Mouse (Mus musculus) heart, embryonic 16.5 days (tissue): ENCODE measurements around the gene Hdac4. TPM values are rescaled to one million over a fixed set of nuclear protein-coding genes. Genes with fewer than 3 reads are reported as not detected.

Experiments
- ATAC-seq: fragments of 200-750 bp; cut with Nextera tagmentation; replicated peaks from 2 replicates; pipeline ENCODE4 v1.8.0; 2017; ENCODE audit warnings: moderate number of reproducible peaks; ENCODE audit not compliant: insufficient read depth, low FRiP score; ENCODE audit errors: extremely low read depth
- H3K27ac ChIP-seq: fragments of 300-500 bp; sonication (generic); 2 replicates; pipeline ENCODE4 v1.5.1; 2014; ENCODE audit warnings: mild to moderate bottlenecking, low read length, control low read depth, moderate library complexity
- H3K27me3 ChIP-seq: fragments of 300-500 bp; sonication (generic); 2 replicates; pipeline ENCODE4 v1.6.1; 2014; ENCODE audit warnings: low read length, mixed read lengths; ENCODE audit not compliant: control insufficient read depth, insufficient read depth
- H3K36me3 ChIP-seq: fragments of 300-500 bp; sonication (generic); 2 replicates; pipeline ENCODE4 v1.6.1; 2014; ENCODE audit not compliant: control insufficient read depth, insufficient read depth
- H3K4me1 ChIP-seq: fragments of 300-500 bp; sonication (generic); 2 replicates; pipeline ENCODE4 v1.6.1; 2014; ENCODE audit warnings: low read length, mixed read lengths; ENCODE audit not compliant: control insufficient read depth, insufficient read depth
- H3K4me2 ChIP-seq: fragments of 300-500 bp; sonication (generic); 2 replicates; pipeline ENCODE4 v1.6.1; 2014; ENCODE audit warnings: low read depth, mild to moderate bottlenecking, control low read depth, low read length
- H3K4me3 ChIP-seq: fragments of 300-500 bp; sonication (generic); 2 replicates; pipeline ENCODE4 v1.5.1; 2014; ENCODE audit warnings: mild to moderate bottlenecking, control low read depth, low read length
- H3K9ac ChIP-seq: fragments of 300-500 bp; sonication (generic); 2 replicates; pipeline ENCODE4 v1.6.1; 2014; ENCODE audit warnings: low read length, control low read depth
- H3K9me3 ChIP-seq: fragments of 300-500 bp; sonication (generic); replicated peaks from 2 replicates; pipeline ENCODE4 v1.6.1; 2016; ENCODE audit warnings: low read length; ENCODE audit not compliant: control insufficient read depth
- WGBS: fragments of 180-500 bp; shearing (Covaris S2); extraction: QIAGEN DNeasy Blood & Tissue Kit; methylation state at CpG from one replicate; pipeline ENCODE4 v1.1.7; 2014; 5-methylcytosine and 5-hydroxymethylcytosine counted together
- polyA plus RNA-seq: library from polyadenylated mRNA; unstranded; fragments of >200 nt; fragmentation: Nextera tagmentation; extraction: Ambion mirVana; gene quantifications from 2 replicates; pipeline ENCODE4 v1.2.1, GENCODE M21; 2015

Hdac4 gene
- polyA plus RNA-seq, 1 experiment from 2014 or later: 18.1 TPM

- WGBS: 74% methylated on average over 6 of the region's 6 CpGs
- no peak overlapping the region for H3K9ac ChIP-seq
- no peak for ATAC-seq
- peaks cover 13% of the 10 kb centered on the region for H3K36me3 ChIP-seq
- H3K4me2 ChIP-seq: no peak overlapping the region
- H3K27me3 ChIP-seq: no peaks in the 10 kb centered on the region
- H3K27ac ChIP-seq: no peak overlapping the region
- H3K9me3 ChIP-seq: no peaks in the 10 kb centered on the region
- H3K4me3 ChIP-seq: no peak overlapping the region
- H3K4me1 ChIP-seq: peaks cover 12% of the 10 kb centered on the region
Measured at GRCm38 (mm10) chr1:92030541-92030940, 165.0 kb downstream of the Hdac4 start.

- H3K27ac ChIP-seq: no peak overlapping the region
- no peak overlapping the region for H3K4me2 ChIP-seq
- H3K4me1 ChIP-seq: no peaks in the 10 kb centered on the region
- H3K36me3 ChIP-seq: peaks cover 13% of the 10 kb centered on the region
- no peaks in the 10 kb centered on the region for H3K9me3 ChIP-seq
- no peak for ATAC-seq
- no peak overlapping the region for H3K9ac ChIP-seq
- 76% methylated on average over 2 of the region's 2 CpGs for WGBS
- no peak overlapping the region for H3K4me3 ChIP-seq
- no peaks in the 10 kb centered on the region for H3K27me3 ChIP-seq
Measured at GRCm38 (mm10) chr1:92028158-92028557, 167.3 kb downstream of the Hdac4 start.

- Histone ChIP-seq H3K4me1 (no peaks in the 10 kb centered on the region), H3K9me3 (no peaks in the 10 kb centered on the region), H3K27ac (no peak overlapping the region), H3K27me3 (no peaks in the 10 kb centered on the region), H3K9ac (no peak overlapping the region), H3K4me3 (no peak overlapping the region), H3K36me3 (peaks cover 13% of the 10 kb centered on the region), H3K4me2 (no peak overlapping the region)
- 82% methylated on average over 3 of the region's 3 CpGs for WGBS
- no peak for ATAC-seq
Measured at GRCm38 (mm10) chr1:92026351-92026750, 169.1 kb downstream of the Hdac4 start.

DNA sequence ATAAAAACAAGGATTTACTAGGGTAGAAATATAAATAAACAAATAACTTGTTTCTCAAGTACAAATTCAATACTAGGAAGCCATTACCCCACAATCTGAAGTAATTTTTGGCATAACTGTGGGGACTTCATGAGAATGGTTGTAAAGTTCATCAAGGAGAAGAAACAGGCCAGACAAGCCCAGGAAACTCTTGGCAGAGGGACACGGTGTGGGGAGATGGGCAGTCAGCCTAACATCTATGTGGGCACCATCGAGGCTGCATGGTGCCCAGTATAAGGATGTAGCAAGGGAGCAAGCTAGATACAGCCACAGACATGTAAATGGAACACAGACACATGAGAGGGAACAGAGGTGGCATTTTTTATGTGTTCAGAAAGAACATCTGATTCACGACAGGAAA is 171.6 kb downstream of the Hdac4 start:
- WGBS: 82% methylated on average over 3 of the region's 3 CpGs
- no peak for ATAC-seq

GRCm38 (mm10) chr1:92022009-92022408 is 173.5 kb downstream of the Hdac4 start:
- Histone ChIP-seq H3K4me1 (no peaks in the 10 kb centered on the region), H3K4me2 (no peak overlapping the region), H3K27me3 (no peaks in the 10 kb centered on the region), H3K27ac (no peak overlapping the region), H3K36me3 (peaks cover 7% of the 10 kb centered on the region; the same call in 1 of the 2 replicates), H3K9ac (no peak overlapping the region), H3K9me3 (no peaks in the 10 kb centered on the region), H3K4me3 (no peak overlapping the region)
- 70% methylated on average over 4 of the region's 4 CpGs for WGBS
- ATAC-seq: no peak

More for the DNA sequence above, 171.6 kb downstream of the Hdac4 start:
- no peaks in the 10 kb centered on the region for H3K4me1 ChIP-seq
- no peak overlapping the region for H3K27ac ChIP-seq
- no peak overlapping the region for H3K4me3 ChIP-seq
- no peak overlapping the region for H3K4me2 ChIP-seq
- H3K27me3 ChIP-seq: no peaks in the 10 kb centered on the region
- no peaks in the 10 kb centered on the region for H3K9me3 ChIP-seq
- H3K36me3 ChIP-seq: peaks cover 8% of the 10 kb centered on the region; the same call in 1 of the 2 replicates
- H3K9ac ChIP-seq: no peak overlapping the region

GRCm38 (mm10) chr1:92015938-92016672 is 179.4 kb downstream of the Hdac4 start:
- H3K9ac ChIP-seq: no peak overlapping the region
- H3K4me2 ChIP-seq: no peak overlapping the region
- no peaks in the 10 kb centered on the region for H3K9me3 ChIP-seq
- no peak for ATAC-seq
- no peaks in the 10 kb centered on the region for H3K27me3 ChIP-seq
- WGBS: 55% methylated on average over 4 of the region's 4 CpGs
- peaks cover 3% of the 10 kb centered on the region; the same call in 1 of the 2 replicates for H3K36me3 ChIP-seq
- H3K4me3 ChIP-seq: no peak overlapping the region
- H3K27ac ChIP-seq: no peak overlapping the region
- H3K4me1 ChIP-seq: no peaks in the 10 kb centered on the region

GRCm38 (mm10) chr1:92015252-92015651 is 180.2 kb downstream of the Hdac4 start:
- H3K27ac ChIP-seq: no peak overlapping the region
- no peak for ATAC-seq
- no peak overlapping the region for H3K9ac ChIP-seq
- no peaks in the 10 kb centered on the region for H3K4me1 ChIP-seq
- no peak overlapping the region for H3K4me3 ChIP-seq
- H3K4me2 ChIP-seq: no peak overlapping the region
- no peaks in the 10 kb centered on the region for H3K9me3 ChIP-seq
- peaks cover 3% of the 10 kb centered on the region; the same call in 1 of the 2 replicates for H3K36me3 ChIP-seq
- no peaks in the 10 kb centered on the region for H3K27me3 ChIP-seq

- Histone ChIP-seq H3K4me3 (no peak overlapping the region), H3K27me3 (no peaks in the 10 kb centered on the region), H3K9me3 (no peaks in the 10 kb centered on the region), H3K36me3 (peaks cover 3% of the 10 kb centered on the region; the same call in 1 of the 2 replicates), H3K9ac (no peak overlapping the region), H3K4me1 (no peaks in the 10 kb centered on the region), H3K4me2 (no peak overlapping the region), H3K27ac (no peak overlapping the region)
- ATAC-seq: no peak
Measured at GRCm38 (mm10) chr1:92014496-92014895, 181.0 kb downstream of the Hdac4 start.

DNA sequence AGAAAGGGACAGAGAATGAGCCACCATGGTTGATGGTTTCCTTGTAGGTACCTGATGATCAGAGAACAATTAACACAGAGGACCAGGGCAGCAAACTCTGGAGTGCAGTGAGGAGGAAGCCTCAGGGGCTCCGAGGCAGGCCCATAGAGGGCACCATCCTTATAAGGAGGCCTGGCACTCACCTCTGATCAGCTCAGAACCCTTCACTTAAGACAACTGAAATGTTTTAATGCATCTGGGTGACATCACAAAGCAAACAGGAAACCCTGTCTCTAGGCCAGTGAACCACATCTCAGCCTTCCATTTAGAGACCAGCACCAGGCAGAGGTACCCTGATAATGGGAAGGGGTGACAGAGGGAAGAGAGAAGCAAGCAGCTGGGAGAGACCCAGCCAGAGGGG is 188.8 kb downstream of the Hdac4 start:
- H3K9ac ChIP-seq: no peak overlapping the region
- H3K9me3 ChIP-seq: no peaks in the 10 kb centered on the region
- ATAC-seq: no peak
- H3K4me2 ChIP-seq: no peak overlapping the region
- H3K36me3 ChIP-seq: no peaks in the 10 kb centered on the region
- no peak overlapping the region for H3K4me3 ChIP-seq
- 67% methylated on average over 1 of the region's 1 CpGs for WGBS
- no peak overlapping the region for H3K27ac ChIP-seq
- no peaks in the 10 kb centered on the region for H3K27me3 ChIP-seq
- H3K4me1 ChIP-seq: peaks cover 2% of the 10 kb centered on the region; the same call in 1 of the 2 replicates
